Mouse (Mus musculus): ENCODE measurements at regions not wholly inside any gene's neighbourhood (a gene's known extent, or its start where the extent isn't known, plus 50 kb on each side); places are given as distances from the start of the nearest gene placed in this dataset.

DNA sequence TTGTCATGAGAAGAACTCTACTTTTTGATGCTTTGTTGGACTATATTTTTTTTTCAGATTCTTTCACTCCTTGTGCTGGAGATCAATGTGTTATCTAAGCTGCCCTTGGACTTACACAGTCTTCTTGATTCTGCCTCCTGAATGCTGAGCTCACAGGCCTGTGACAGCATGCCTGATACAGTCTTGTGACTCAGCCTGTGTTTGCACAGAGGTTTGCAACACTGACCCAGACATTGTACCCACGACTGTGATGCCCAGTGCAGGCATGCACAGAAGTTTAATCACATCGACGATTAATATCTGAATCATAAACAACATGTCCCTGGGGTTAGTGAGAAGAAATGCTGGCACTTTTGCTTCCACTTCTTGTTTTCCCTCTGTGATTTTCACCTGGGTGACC, 322.0 kb upstream of the Itga1 start:
- Histone ChIP-seq H3K27me3 (ENCODE audit: control insufficient read depth, insufficient read depth, low read length, poor library complexity, severe bottlenecking) (no peaks in the 10 kb centered on the region), H3K9ac (ENCODE audit: low read depth, poor library complexity, severe bottlenecking) (no peak overlapping the region)
- TF ChIP-seq POLR2A (IDR thresholded peaks at IDR 0.05; ENCODE audit: insufficient read depth, low read length): no peak
- no peak for TF ChIP-seq CTCF (IDR thresholded peaks at IDR 0.05; ENCODE audit: low read depth, low read length)
- TF ChIP-seq EP300 (IDR thresholded peaks at IDR 0.05; ENCODE audit: insufficient read depth, low read depth, low read length): no peak

DNA sequence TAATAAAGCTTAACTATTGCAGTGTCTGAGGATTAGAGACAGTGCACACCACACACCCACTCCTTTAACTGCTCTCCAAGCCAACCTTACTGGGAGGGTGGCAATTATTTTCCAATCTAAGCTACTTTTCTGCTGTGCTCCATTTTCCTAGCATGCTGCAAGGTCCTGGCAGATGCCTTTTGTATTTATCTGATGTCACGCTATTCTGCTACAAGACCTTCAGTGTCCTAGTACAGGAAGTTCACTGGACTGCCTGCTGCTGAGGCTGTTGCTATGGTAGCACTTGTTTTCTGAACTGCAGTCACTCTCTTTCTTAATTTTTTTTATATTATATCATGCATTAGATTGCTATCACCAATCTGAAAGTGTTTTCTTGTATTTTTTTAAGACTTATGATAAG, 319.7 kb upstream of the Itga1 start:
- TF ChIP-seq POLR2A (IDR thresholded peaks at IDR 0.05; ENCODE audit: insufficient read depth, low read length): no peak
- no peak for TF ChIP-seq EP300 (IDR thresholded peaks at IDR 0.05; ENCODE audit: insufficient read depth, low read depth, low read length)
- no peak for TF ChIP-seq CTCF (IDR thresholded peaks at IDR 0.05; ENCODE audit: low read depth, low read length)
- H3K9ac ChIP-seq (ENCODE audit: low read depth, poor library complexity, severe bottlenecking): no peak overlapping the region
- no peaks in the 10 kb centered on the region for H3K36me3 ChIP-seq (ENCODE audit: control insufficient read depth, insufficient read depth, low read length, poor library complexity, severe bottlenecking)
- no peaks in the 10 kb centered on the region for H3K9me3 ChIP-seq (replicated peaks; ENCODE audit: control insufficient read depth, insufficient read depth, low read length, poor library complexity, severe bottlenecking)
- no peaks in the 10 kb centered on the region for H3K4me1 ChIP-seq (ENCODE audit: control insufficient read depth, insufficient read depth, low read length)
- no peak overlapping the region for H3K27ac ChIP-seq (ENCODE audit: insufficient read depth, low read length)
- no peak overlapping the region for H3K4me3 ChIP-seq (ENCODE audit: low read depth, low read length)
- no peaks in the 10 kb centered on the region for H3K27me3 ChIP-seq (ENCODE audit: control insufficient read depth, insufficient read depth, low read length, poor library complexity, severe bottlenecking)

More for the DNA sequence above, 322.0 kb upstream of the Itga1 start:
- H3K4me3 ChIP-seq (ENCODE audit: low read depth, low read length): no peak overlapping the region
- no peaks in the 10 kb centered on the region for H3K9me3 ChIP-seq (replicated peaks; ENCODE audit: control insufficient read depth, insufficient read depth, low read length, poor library complexity, severe bottlenecking)
- no peak overlapping the region for H3K27ac ChIP-seq (ENCODE audit: insufficient read depth, low read length)
- H3K4me1 ChIP-seq (ENCODE audit: control insufficient read depth, insufficient read depth, low read length): no peaks in the 10 kb centered on the region
- no peaks in the 10 kb centered on the region for H3K36me3 ChIP-seq (ENCODE audit: control insufficient read depth, insufficient read depth, low read length, poor library complexity, severe bottlenecking)

DNA sequence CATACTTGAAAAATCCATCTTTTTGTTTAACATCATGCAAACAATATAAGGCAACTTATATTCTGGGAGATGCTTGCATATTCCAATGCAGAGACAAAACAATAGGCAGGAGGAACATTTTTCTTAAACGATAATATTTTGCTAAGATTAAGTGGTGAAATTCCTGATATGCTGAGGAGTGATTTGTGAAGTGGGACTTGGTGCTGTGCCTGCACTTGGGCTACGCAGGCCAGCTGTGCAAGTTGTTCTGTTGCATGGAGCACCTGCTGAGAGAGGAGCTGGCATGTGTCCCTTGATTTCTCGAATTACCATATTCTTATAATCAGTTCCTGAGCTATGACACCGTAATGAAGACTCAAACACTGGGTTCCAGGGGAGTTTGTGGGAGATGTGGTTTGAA, 316.1 kb upstream of the Itga1 start:
- Histone ChIP-seq H3K27me3 (ENCODE audit: control insufficient read depth, insufficient read depth, low read length, poor library complexity, severe bottlenecking) (no peaks in the 10 kb centered on the region), H3K4me3 (ENCODE audit: low read depth, low read length) (no peak overlapping the region), H3K4me1 (ENCODE audit: control insufficient read depth, insufficient read depth, low read length) (no peaks in the 10 kb centered on the region), H3K36me3 (ENCODE audit: control insufficient read depth, insufficient read depth, low read length, poor library complexity, severe bottlenecking) (no peaks in the 10 kb centered on the region), H3K27ac (ENCODE audit: insufficient read depth, low read length) (no peak overlapping the region), H3K9ac (ENCODE audit: low read depth, poor library complexity, severe bottlenecking) (no peak overlapping the region), H3K9me3 (replicated peaks; ENCODE audit: control insufficient read depth, insufficient read depth, low read length, poor library complexity, severe bottlenecking) (no peaks in the 10 kb centered on the region)
- no peak for TF ChIP-seq CTCF (IDR thresholded peaks at IDR 0.05; ENCODE audit: low read depth, low read length)

DNA sequence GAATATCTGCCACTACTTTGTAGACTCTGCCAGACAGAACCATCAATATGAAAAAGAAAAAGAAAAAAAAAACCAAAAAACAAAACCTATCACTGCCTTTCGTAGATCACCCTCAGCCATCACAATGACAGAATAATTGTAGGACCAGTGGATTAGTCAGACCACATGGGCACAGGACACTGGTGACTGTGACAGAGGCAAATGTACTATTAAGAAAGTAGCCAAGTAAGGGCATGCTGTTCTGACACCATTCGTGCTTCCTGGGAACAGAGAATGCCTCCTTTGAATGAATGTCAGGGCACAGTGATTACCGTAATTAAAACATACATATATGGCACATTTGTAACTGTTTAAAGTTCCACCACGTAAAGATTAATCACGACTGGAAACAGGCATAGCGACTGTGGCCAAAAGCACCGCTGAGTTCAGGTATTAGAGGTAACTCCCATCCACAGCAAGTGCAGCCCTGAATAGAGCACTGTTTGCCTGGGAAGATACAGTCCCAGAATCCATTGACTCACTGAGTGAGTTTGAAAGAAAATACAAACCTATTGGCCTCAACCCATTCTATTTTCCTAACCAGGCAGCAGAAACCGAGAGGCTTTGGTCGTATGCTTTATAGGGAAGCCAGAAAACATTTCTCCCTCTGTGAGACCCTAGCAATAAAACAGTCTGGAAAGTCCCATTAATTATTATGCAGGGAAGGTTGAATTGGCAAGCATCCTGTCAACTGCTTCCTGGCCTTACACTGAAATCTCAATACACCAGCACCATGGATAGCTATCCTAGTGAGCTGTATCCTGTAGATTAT, 312.2 kb upstream of the Itga1 start:
- TF ChIP-seq POLR2A (IDR thresholded peaks at IDR 0.05; ENCODE audit: insufficient read depth, low read length): no peak
- no peak for TF ChIP-seq CTCF (IDR thresholded peaks at IDR 0.05; ENCODE audit: low read depth, low read length)
- TF ChIP-seq EP300 (IDR thresholded peaks at IDR 0.05; ENCODE audit: insufficient read depth, low read depth, low read length): no peak
- no peaks in the 10 kb centered on the region for H3K4me1 ChIP-seq (ENCODE audit: control insufficient read depth, insufficient read depth, low read length)
- no peak overlapping the region for H3K4me3 ChIP-seq (ENCODE audit: low read depth, low read length)
- no peak overlapping the region for H3K27ac ChIP-seq (ENCODE audit: insufficient read depth, low read length)
- no peaks in the 10 kb centered on the region for H3K36me3 ChIP-seq (ENCODE audit: control insufficient read depth, insufficient read depth, low read length, poor library complexity, severe bottlenecking)
- H3K9me3 ChIP-seq (replicated peaks; ENCODE audit: control insufficient read depth, insufficient read depth, low read length, poor library complexity, severe bottlenecking): no peaks in the 10 kb centered on the region
- no peak overlapping the region for H3K9ac ChIP-seq (ENCODE audit: low read depth, poor library complexity, severe bottlenecking)
- H3K27me3 ChIP-seq (ENCODE audit: control insufficient read depth, insufficient read depth, low read length, poor library complexity, severe bottlenecking): no peaks in the 10 kb centered on the region

DNA sequence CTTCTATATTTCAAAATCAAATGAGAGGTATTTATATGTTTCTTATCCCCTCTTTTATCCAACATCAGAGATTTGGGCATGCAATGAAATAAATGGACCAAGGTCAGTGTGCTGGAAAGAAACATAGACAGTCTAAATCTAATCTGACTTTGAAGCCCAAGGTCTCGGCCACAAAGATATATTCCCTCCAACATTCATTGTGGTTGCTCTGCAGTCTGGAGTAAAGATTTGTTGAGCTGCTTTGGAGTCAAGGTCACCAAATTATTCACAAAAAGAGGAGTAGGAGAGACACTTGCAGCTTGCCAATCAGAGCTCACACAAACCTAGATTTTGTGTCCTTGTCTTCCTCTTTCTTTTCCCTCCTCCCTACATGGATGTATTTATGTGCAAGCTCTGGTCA, 304.2 kb upstream of the Itga1 start:
- H3K9ac ChIP-seq (ENCODE audit: low read depth, poor library complexity, severe bottlenecking): no peak overlapping the region
- no peaks in the 10 kb centered on the region for H3K36me3 ChIP-seq (ENCODE audit: control insufficient read depth, insufficient read depth, low read length, poor library complexity, severe bottlenecking)
- H3K4me3 ChIP-seq (ENCODE audit: low read depth, low read length): no peak overlapping the region
- H3K27ac ChIP-seq (ENCODE audit: insufficient read depth, low read length): no peak overlapping the region
- H3K4me1 ChIP-seq (ENCODE audit: control insufficient read depth, insufficient read depth, low read length): no peaks in the 10 kb centered on the region
- H3K9me3 ChIP-seq (replicated peaks; ENCODE audit: control insufficient read depth, insufficient read depth, low read length, poor library complexity, severe bottlenecking): no peaks in the 10 kb centered on the region
- no peaks in the 10 kb centered on the region for H3K27me3 ChIP-seq (ENCODE audit: control insufficient read depth, insufficient read depth, low read length, poor library complexity, severe bottlenecking)
- TF ChIP-seq CTCF (IDR thresholded peaks at IDR 0.05; ENCODE audit: low read depth, low read length): no peak
- no peak for TF ChIP-seq EP300 (IDR thresholded peaks at IDR 0.05; ENCODE audit: insufficient read depth, low read depth, low read length)
- no peak for TF ChIP-seq POLR2A (IDR thresholded peaks at IDR 0.05; ENCODE audit: insufficient read depth, low read length)

DNA sequence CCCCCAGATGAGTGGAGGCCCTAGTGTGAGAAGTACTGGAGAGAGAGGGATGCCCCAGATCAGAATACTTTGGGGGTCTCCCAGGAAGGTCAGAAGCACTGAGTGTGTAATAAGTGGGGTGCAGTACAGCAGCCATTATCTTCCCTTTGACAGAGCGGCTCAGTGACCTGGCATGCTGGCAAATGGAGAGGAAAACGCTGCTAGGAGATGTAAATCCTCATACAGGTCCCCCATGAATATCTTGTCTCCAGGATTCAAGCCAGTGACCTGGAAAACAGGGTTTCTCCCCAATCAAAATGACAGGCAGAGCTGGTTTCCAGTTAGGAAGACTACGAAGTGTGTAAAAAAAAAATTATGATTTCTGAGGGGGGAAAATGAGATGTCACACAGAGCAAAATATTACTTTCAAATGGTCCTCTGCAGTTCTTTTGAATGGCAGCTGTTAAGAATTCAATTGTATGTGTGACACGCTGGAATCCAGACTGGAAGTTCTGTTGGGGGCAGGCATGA, 299.0 kb upstream of the Itga1 start:
- Histone ChIP-seq H3K36me3 (ENCODE audit: control insufficient read depth, insufficient read depth, low read length, poor library complexity, severe bottlenecking) (no peaks in the 10 kb centered on the region), H3K9me3 (replicated peaks; ENCODE audit: control insufficient read depth, insufficient read depth, low read length, poor library complexity, severe bottlenecking) (no peaks in the 10 kb centered on the region), H3K4me1 (ENCODE audit: control insufficient read depth, insufficient read depth, low read length) (no peaks in the 10 kb centered on the region), H3K4me3 (ENCODE audit: low read depth, low read length) (no peak overlapping the region), H3K27me3 (ENCODE audit: control insufficient read depth, insufficient read depth, low read length, poor library complexity, severe bottlenecking) (no peaks in the 10 kb centered on the region), H3K9ac (ENCODE audit: low read depth, poor library complexity, severe bottlenecking) (no peak overlapping the region), H3K27ac (ENCODE audit: insufficient read depth, low read length) (no peak overlapping the region)
- TF ChIP-seq POLR2A (IDR thresholded peaks at IDR 0.05; ENCODE audit: insufficient read depth, low read length) (no peak), CTCF (IDR thresholded peaks at IDR 0.05; ENCODE audit: low read depth, low read length) (no peak), EP300 (IDR thresholded peaks at IDR 0.05; ENCODE audit: insufficient read depth, low read depth, low read length) (no peak)

Measured in ES-Bruce4 (cell line).